Mouse (Mus musculus): ENCODE results near the gene Prm2. TPM values are rescaled to one million over a fixed set of nuclear protein-coding genes. Genes with fewer than 3 reads are reported as not detected.

Prm2 gene
- polyA plus RNA-seq, 1 experiment from 2014 or later = not detected

Other genes starting within 250 kb of the Prm2 start
- gene Socs1, start 10.6 kb downstream of the Prm2 start, polyA plus RNA-seq (2015; fragmentation: Nextera tagmentation; extraction: Ambion mirVana) = 3.6 TPM in 2 replicates
- not detected in 2 replicates for gene Tnp2, start 7.5 kb downstream of the Prm2 start, polyA plus RNA-seq (2015; fragmentation: Nextera tagmentation; extraction: Ambion mirVana)
- gene Prm3, start 5.2 kb downstream of the Prm2 start, polyA plus RNA-seq (2015; fragmentation: Nextera tagmentation; extraction: Ambion mirVana) = not detected in 2 replicates
- not detected in 2 replicates for gene Prm1, start 9.7 kb upstream of the Prm2 start, polyA plus RNA-seq (2015; fragmentation: Nextera tagmentation; extraction: Ambion mirVana)
- gene Gm11172, start 16.8 kb upstream of the Prm2 start, polyA plus RNA-seq (2015; fragmentation: Nextera tagmentation; extraction: Ambion mirVana) = not detected in 2 replicates
- gene Rmi2, start 38.9 kb upstream of the Prm2 start, polyA plus RNA-seq (2015; fragmentation: Nextera tagmentation; extraction: Ambion mirVana) = 0.39 and 0.54 TPM in 2 replicates

Data from hindbrain, embryonic 13.5 days (tissue).